Mouse (Mus musculus) left cerebral cortex, adult 8-10 months (tissue): ENCODE measurements around the gene Kbtbd6. TPM values are rescaled to one million over a fixed set of nuclear protein-coding genes. Genes with fewer than 3 reads are reported as not detected.

Experiments
- DNase-seq, 2 experiments: peaks; one replicate each; pipeline ENCODE4 v3.0.0; 2022; ENCODE audit warnings: low spot score in 2 of 2
- total RNA-seq, 4 experiments: library from RNA; stranded (reverse); gene quantifications; 2 replicates each; pipeline ENCODE4 v1.2.4; 2022

The Kbtbd6 gene
- total RNA-seq, 4 experiments from 2014 or later: 1.0 to 1.4 (median 1.2) TPM

GRCm38 (mm10) chr14:79481339-79482151 lies 29.9 kb downstream of the Kbtbd6 start, which contains the start of gene Wbp4:
Gene Wbp4, minus strand, starts transcription at chr14:79481520.
- DNase-seq: peak; percentile 93 to 99

- DNase-seq: peak in 1 of 2 experiments; percentile 18
Measured at GRCm38 (mm10) chr14:79482251-79482661, 30.6 kb downstream of the Kbtbd6 start.

- no peak for DNase-seq
Measured at GRCm38 (mm10) chr14:79482747-79483355, 31.2 kb downstream of the Kbtbd6 start.

GRCm38 (mm10) chr14:79483611-79484120 lies 32.0 kb downstream of the Kbtbd6 start:
- DNase-seq: no peak

GRCm38 (mm10) chr14:79486617-79486992 lies 35.0 kb downstream of the Kbtbd6 start:
- no peak for DNase-seq

GRCm38 (mm10) chr14:79486993-79487731 lies 35.5 kb downstream of the Kbtbd6 start:
- peak in 1 of 2 experiments; percentile 17 for DNase-seq

GRCm38 (mm10) chr14:79488531-79488930 lies 36.9 kb downstream of the Kbtbd6 start:
- no peak for DNase-seq

- no peak for DNase-seq
Measured at GRCm38 (mm10) chr14:79489150-79489549, 37.5 kb downstream of the Kbtbd6 start.

DNA sequence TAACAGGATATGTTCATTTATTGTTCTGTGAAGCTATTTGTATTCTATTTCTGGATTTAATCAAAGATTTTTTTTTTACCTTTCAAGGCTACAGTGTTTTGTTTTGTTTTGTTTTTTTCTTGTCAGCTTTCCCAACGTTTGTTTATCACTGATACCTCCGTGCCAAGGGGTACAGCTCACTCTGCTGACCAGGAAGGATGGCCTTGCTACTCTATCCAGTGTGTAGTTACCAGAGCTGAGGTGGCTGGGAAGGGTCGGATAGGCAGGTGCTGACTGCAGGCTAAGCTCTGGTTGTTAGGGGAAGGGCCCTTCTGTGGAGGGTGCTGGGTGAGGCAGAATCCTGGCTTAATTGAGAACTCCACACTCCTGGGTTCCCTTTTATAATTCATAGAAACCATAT lies 38.6 kb downstream of the Kbtbd6 start:
- DNase-seq: no peak

DNA sequence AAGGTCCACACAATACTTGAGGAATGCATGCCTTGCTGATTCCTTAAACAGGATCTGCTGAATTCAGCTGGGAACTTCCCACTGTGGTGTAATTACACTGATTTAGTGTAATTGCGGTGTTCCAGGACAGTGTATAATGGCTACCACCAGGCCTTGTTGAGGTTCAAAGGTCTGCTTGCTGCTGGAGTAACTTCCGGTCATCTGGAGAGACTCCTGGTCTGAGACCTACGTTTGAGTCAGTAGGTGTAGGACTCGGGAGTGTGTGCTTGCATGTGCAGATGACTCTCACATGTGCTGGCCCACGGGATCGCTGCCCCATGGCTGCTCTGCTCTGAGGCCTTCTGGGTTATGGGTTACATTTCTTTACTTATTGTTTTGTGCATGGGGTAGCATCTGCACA lies 42.7 kb downstream of the Kbtbd6 start:
- DNase-seq: no peak

DNA sequence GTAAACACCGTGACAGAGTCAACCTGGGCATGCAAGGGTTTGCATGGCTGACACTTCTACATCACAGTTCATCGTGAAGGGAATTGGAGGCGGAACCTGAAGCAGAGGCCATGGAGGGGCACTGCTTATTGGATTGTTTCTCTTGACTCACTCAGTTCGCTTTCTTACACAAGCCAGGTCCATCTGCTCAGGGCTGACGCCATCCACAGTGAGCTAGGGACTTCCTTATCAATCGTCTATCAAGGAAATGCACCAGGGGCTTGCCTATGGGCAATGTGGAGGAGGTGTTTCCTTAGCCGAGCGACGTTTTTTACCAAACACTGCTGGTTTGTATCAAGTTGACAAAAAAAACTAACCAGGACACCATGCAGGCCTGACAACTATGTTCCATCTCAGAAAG lies 47.7 kb downstream of the Kbtbd6 start:
- DNase-seq: no peak

DNA sequence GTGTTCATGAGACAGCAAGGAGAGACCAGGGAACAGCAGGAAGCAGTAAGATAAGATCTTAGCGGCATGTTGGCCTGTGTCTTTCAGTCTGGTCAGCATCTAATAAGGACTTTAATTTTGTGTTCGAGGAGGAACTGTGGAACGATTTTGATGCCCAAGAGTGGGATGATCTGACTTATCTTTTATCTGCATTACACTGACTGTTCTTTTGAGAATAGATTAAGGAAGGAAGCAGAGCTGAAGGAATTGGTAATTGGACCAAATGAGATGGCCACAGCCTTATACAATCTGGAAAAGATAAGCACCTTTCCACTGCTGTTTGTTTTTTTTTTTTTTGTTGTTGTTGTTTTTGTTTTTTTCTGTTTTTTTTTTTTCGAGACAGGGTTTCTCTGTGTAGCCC lies 49.1 kb downstream of the Kbtbd6 start:
- DNase-seq: no peak

DNA sequence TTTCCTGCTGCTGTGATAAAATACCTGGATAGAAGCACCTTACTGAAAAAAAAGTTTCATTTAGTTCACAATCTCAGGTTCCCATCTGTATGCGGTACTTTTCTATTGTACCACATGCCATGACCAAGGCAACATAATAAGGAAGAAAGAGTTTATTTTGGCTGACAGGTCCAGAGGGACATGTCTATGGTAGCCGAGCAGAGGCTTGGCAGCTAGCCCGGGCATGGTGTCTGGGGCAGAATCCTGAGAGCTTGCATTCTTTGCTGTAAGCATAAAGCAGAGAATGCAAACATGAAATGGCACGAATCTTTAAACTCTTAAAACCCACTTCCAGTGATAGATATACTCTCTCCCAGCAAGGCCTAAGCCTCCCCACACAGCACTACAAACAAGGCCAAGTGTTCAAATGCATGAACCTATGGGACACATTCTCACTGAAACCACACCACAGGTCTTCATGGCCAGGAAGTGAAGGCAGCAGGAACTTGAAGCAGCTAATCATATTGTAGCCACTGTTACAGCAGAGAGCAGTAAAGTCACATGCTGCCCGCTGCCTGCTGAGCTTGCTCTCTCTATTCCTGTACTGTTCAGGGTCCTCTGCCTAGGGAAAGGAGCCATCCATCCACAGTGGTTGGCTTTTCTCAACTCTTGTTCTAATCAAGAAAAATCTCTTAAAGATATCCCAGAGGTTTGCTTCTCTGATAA lies 51.9 kb downstream of the Kbtbd6 start:
- no peak for DNase-seq

Other genes with a start within 250 kb of the Kbtbd6 start
- gene Zfp957, start 204.5 kb upstream of the Kbtbd6 start, total RNA-seq: not detected
- gene Rgcc, start 150.2 kb upstream of the Kbtbd6 start, total RNA-seq: 10 to 100 TPM; 32.2 to 35.0 (median 33.7) TPM
- 10 to 100 TPM; 11.5 to 14.4 (median 13.1) TPM for gene Naa16, start 61.1 kb upstream of the Kbtbd6 start, total RNA-seq
- 1 to 10 TPM; 6.7 to 7.3 (median 7.0) TPM for gene Mtrf1, start 54.1 kb upstream of the Kbtbd6 start, total RNA-seq
- 10 to 100 TPM; 35.5 to 40.8 (median 37.1) TPM for gene Kbtbd7, start 25.3 kb upstream of the Kbtbd6 start, total RNA-seq
- gene Elf1, start 29.4 kb downstream of the Kbtbd6 start, total RNA-seq: 1 to 10 TPM; 4.9 to 5.7 (median 5.0) TPM
- gene Wbp4, start 29.7 kb downstream of the Kbtbd6 start, total RNA-seq: 10 to 100 TPM; 45.6 to 51.2 (median 51.0) TPM
- gene Sugt1, start 135.9 kb downstream of the Kbtbd6 start, total RNA-seq: 10 to 100 TPM; 87.9 to 97.3 (median 91.3) TPM
- gene Cnmd, start 210.3 kb downstream of the Kbtbd6 start, total RNA-seq: 1 to 10 TPM; 1.2 to 2.7 (median 1.8) TPM